Mouse (Mus musculus) neural tube, embryonic 14.5 days (tissue): Measurements from ENCODE around the gene Olfr1065. TPM values are rescaled to one million over a fixed set of nuclear protein-coding genes. Genes with fewer than 3 reads are reported as not detected.
A peak's percentile ranks its signal among the peaks of the same experiment; 100 is the strongest.
"Not testable (repeated sequence)": the region's sequence is repeated elsewhere in the genome, so short reads cannot be mapped to it uniquely, and the experiment has no call there.

Experiments used
- ATAC-seq: fragments of 200-750 bp; cut with Nextera tagmentation; 2 replicates; pipeline ENCODE4 v1.8.0; 2017; ENCODE audit warnings: low read depth, mild to moderate bottlenecking, moderate TSS enrichment, moderate library complexity
- H3K27ac ChIP-seq: fragments of 300-500 bp; sonication (generic); 2 replicates; pipeline ENCODE4 v1.5.1; 2014; ENCODE audit warnings: low read depth, mild to moderate bottlenecking, control low read depth, low read length, moderate library complexity, mixed read lengths
- H3K27me3 ChIP-seq: fragments of 300-500 bp; sonication (generic); 2 replicates; pipeline ENCODE4 v1.6.1; 2014; ENCODE audit warnings: low read length; ENCODE audit not compliant: control insufficient read depth, insufficient read depth
- H3K36me3 ChIP-seq: fragments of 300-500 bp; sonication (generic); 2 replicates; pipeline ENCODE4 v1.6.1; 2014; ENCODE audit warnings: low read length, mixed read lengths; ENCODE audit not compliant: control insufficient read depth, insufficient read depth
- H3K4me1 ChIP-seq: fragments of 300-500 bp; sonication (generic); 2 replicates; pipeline ENCODE4 v1.6.1; 2014; ENCODE audit warnings: low read length; ENCODE audit not compliant: control insufficient read depth, insufficient read depth
- H3K4me2 ChIP-seq: fragments of 300-500 bp; sonication (generic); 2 replicates; pipeline ENCODE4 v1.6.1; 2014; ENCODE audit warnings: mild to moderate bottlenecking, low read depth, low read length, control low read depth
- H3K4me3 ChIP-seq: fragments of 300-500 bp; sonication (generic); 2 replicates; pipeline ENCODE4 v1.5.1; 2014; ENCODE audit warnings: low read depth, low read length, control low read depth, mixed read lengths
- H3K9ac ChIP-seq: fragments of 300-500 bp; sonication (generic); replicated peaks from 2 replicates; pipeline ENCODE4 v1.6.1; 2014; ENCODE audit warnings: low read depth, mild to moderate bottlenecking, control low read depth, low read length, mixed read lengths
- H3K9me3 ChIP-seq: fragments of 300-500 bp; sonication (generic); 2 replicates; pipeline ENCODE4 v1.6.1; 2016; ENCODE audit warnings: low read length; ENCODE audit not compliant: control insufficient read depth
- WGBS: fragments of 180-500 bp; shearing (Covaris S2); extraction: QIAGEN DNeasy Blood & Tissue Kit; methylation state at CpG from one replicate; pipeline ENCODE4 v1.1.7; 2014; 5-methylcytosine and 5-hydroxymethylcytosine counted together
- polyA plus RNA-seq: library from polyadenylated mRNA; unstranded; fragments of >200 nt; fragmentation: Nextera tagmentation; extraction: Ambion mirVana; gene quantifications from 2 replicates; pipeline ENCODE4 v1.2.1, GENCODE M21; 2014

Gene Olfr1065
- not detected in 2 replicates for polyA plus RNA-seq

DNA sequence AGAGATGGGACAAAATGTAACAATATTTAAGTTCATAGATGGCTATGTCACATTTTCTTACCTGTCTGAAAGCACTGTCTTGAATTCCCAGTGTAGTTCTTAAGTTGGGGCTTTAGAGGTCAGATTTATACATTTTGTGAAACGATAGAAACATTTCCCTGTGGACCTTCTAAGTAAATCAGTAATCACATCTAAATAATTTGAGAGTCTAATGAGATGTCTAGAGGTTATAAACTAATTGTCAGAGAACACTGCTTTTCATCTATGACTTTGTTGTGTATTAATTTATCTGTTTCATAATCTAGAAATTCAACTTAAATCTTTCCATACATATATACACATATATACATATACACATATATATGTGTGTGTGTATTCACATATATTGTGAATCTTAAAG lies at the start of gene Olfr1065:
Gene Olfr1065, minus strand, starts transcription at position 101 of the 400 bp plus-strand sequence.
- no CpG with 5 or more reads among the region's 1 CpGs for WGBS
- not testable (repeated sequence) for H3K9ac ChIP-seq, H3K27me3 ChIP-seq, H3K4me1 ChIP-seq, H3K4me3 ChIP-seq, ATAC-seq, H3K4me2 ChIP-seq, H3K9me3 ChIP-seq, H3K27ac ChIP-seq, H3K36me3 ChIP-seq

DNA sequence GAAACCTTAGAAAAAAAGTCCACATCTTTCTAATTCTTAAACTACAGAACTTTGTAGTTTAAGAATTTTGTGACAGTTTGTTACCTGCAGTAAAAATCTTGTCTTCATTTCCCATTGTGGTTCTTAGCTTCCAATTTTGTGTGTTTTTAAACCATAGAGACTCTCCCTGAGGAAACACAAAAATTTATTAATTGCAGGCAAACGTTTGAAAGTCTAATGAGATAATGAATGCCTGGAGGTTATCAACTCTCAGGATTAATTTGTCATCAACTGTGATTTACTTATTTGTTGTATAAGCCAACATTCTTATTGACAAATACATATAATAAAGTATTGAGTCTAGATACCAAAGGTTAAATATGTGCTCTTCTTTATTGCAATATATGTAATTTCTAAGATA lies 36.9 kb upstream of the Olfr1065 start, which contains the start of gene Olfr228:
Gene Olfr228, minus strand, starts transcription at position 101 of the 400 bp plus-strand sequence.
- no peak for ATAC-seq
- H3K4me2 ChIP-seq = no peak within 1 kb of the TSS
- H3K27ac ChIP-seq = no peak within 1 kb of the TSS
- H3K4me1 ChIP-seq = no peaks in the 10 kb centered on the region
- H3K27me3 ChIP-seq = no peaks in the 10 kb centered on the region
- WGBS = 38% methylated on average over 1 of the region's 1 CpGs
- no peak within 1 kb of the TSS for H3K4me3 ChIP-seq
- no peaks in the 10 kb centered on the region for H3K36me3 ChIP-seq
- no peak within 1 kb of the TSS for H3K9ac ChIP-seq
- H3K9me3 ChIP-seq = no peaks in the 10 kb centered on the region

DNA sequence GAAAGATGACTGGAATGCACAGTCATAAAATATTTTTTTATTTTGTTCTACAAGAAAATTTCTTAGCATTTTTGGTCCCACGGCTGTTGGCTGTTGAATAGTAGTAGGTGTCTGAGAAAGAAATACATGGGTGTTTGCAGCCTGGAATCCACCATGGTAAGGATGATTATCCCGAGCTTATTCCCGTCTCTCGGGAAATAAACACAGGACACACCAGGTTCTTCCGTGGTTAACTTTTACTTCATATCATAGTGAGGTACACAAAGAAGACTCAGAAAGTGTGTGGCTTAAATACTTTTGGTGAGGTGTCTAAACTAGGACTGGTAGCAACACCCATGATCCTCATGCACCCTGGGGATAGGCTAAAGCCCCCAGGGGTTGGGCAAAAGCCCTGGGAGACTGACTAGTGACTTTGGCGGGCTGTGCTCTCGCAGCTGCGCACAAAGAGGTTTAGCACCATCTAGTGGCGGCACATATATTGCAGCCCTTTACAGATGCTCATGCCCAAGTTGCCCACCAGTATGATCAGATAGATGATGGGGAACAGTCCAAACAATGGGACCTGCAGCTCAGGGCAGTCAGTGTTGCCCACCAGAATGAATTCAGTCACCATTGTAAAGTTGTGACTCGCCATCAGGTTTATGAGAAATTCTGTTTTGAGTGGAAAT lies 14.2 kb upstream of the Olfr1065 start:
- Histone ChIP-seq H3K9ac (no peak overlapping the region), H3K9me3 (no peaks in the 10 kb centered on the region), H3K27ac (no peak overlapping the region), H3K27me3 (no peaks in the 10 kb centered on the region), H3K36me3 (no peaks in the 10 kb centered on the region), H3K4me2 (no peak overlapping the region), H3K4me3 (no peak overlapping the region), H3K4me1 (no peaks in the 10 kb centered on the region)
- 39% methylated on average over 10 of the region's 10 CpGs for WGBS
- ATAC-seq = peak; percentile 44

DNA sequence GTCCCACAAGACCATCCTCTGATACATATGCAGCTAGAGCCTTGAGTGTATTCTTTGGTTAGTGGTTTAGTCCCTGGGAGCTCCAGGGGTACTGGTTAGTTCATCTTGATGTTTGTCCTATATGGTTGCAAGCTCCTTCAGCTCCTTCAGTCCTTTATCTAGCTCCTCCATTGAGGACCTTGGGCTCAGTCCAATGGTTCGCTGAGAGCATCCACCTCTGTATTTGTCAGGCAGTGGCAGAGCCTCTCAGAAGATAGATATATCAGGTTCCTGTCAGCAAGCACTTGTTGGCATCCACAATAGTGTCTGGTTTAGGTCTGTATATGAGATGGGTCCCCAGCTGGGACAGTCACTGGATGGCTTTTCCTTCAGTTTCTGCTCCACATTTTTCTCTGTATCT lies 10.0 kb upstream of the Olfr1065 start:
- no peaks in the 10 kb centered on the region for H3K9me3 ChIP-seq
- 86% methylated on average over 1 of the region's 1 CpGs for WGBS
- H3K27ac ChIP-seq = no peak overlapping the region
- H3K4me2 ChIP-seq = no peak overlapping the region
- no peaks in the 10 kb centered on the region for H3K4me1 ChIP-seq
- H3K4me3 ChIP-seq = no peak overlapping the region
- ATAC-seq = no peak
- H3K36me3 ChIP-seq = no peaks in the 10 kb centered on the region
- H3K9ac ChIP-seq = no peak overlapping the region
- no peaks in the 10 kb centered on the region for H3K27me3 ChIP-seq

DNA sequence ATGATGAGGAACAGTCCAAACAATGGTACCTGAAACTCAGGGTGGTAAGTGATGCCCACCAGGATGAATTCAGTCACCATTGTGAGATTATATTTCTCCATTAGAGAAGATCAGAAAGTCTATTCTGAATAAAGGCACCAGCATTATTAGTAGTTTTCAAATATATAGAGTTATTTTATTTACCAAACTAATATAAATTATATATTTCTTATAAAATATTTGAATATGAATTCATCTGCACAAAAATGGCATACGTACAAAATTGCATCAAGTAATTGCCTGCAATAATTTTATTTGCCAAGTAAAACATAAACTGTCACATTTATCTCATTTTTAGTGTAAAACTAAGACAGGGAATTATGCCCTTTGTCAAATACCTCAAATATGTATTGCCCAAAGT lies 5.8 kb upstream of the Olfr1065 start, which contains the start of gene Olfr1066:
Gene Olfr1066, minus strand, starts transcription at position 101 of the 400 bp plus-strand sequence.
- ATAC-seq = no peak
- WGBS = 84% methylated on average over 1 of the region's 1 CpGs
- H3K9me3 ChIP-seq = no peaks in the 10 kb centered on the region
- no peaks in the 10 kb centered on the region for H3K4me1 ChIP-seq
- no peak within 1 kb of the TSS for H3K9ac ChIP-seq
- H3K4me2 ChIP-seq = no peak within 1 kb of the TSS
- H3K27me3 ChIP-seq = no peaks in the 10 kb centered on the region
- no peak within 1 kb of the TSS for H3K4me3 ChIP-seq
- no peaks in the 10 kb centered on the region for H3K36me3 ChIP-seq
- H3K27ac ChIP-seq = no peak within 1 kb of the TSS

DNA sequence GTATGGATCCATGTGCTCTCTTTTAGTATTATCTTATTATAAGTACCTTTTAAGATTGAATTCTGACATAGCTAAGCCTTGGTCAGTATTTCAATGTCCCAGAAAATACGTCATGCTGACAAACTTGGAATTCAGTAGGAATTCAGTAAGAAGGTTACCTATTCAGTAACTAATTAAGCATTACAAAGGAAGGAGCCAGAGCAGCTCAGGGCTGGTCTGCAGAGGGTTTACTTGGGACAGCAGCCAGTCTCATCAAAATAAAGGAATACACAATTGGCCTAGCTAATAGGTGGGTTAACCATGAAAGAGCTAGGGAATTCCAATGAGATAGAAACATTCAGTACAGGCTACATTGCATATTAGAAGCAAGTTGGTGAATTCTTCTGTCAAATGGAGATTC lies 8.3 kb downstream of the Olfr1065 start:
- not testable (repeated sequence) for H3K27ac ChIP-seq, H3K36me3 ChIP-seq, H3K27me3 ChIP-seq, H3K9ac ChIP-seq, H3K4me2 ChIP-seq, H3K4me3 ChIP-seq, ATAC-seq, H3K4me1 ChIP-seq, H3K9me3 ChIP-seq
- 61% methylated on average over 1 of the region's 1 CpGs for WGBS

DNA sequence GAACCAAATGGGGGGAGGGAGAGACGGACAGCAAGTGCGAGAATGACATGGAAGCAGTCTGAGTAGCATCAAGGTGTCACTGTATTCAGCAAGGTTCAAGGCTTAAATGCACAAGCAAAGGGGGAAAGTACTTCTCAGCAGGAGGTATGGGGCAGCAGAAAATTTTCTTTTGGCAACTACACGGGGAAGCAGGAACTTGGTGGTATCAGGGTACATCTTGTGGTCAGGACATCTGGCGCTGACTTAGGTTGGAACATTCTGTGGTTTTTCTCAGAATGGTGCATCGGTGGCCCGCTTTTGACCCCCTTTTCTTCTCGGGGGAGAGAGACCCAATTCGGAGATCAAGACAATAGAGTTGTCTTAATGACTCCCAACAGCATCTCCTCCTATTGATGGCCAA lies 21.9 kb downstream of the Olfr1065 start:
- not testable (repeated sequence) for H3K27ac ChIP-seq
- WGBS = 91% methylated on average over 8 of the region's 8 CpGs

DNA sequence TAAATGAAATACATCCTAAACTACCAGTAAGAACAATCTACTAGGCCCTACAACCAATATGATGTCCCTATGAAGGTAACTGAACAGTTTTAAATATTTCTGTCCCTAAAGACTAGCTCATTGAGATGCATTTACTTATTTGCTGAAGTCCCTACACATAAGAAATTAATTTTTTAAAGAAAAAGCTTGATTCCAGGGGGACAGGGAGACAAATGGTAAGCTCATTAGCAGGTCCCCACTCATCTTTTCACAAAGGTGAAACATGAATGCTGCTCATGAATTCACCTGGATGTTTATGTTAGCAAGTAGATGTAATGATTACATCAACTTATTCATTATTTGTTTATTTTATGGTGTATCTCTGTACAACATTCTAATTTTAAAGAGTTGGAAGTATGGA lies 23.7 kb downstream of the Olfr1065 start, which contains the start of gene Olfr1062:
Gene Olfr1062, minus strand, starts transcription at position 101 of the 400 bp plus-strand sequence.
- H3K27me3 ChIP-seq, ATAC-seq, H3K9ac ChIP-seq: not testable (repeated sequence)

More for the DNA sequence above, 21.9 kb downstream of the Olfr1065 start:
- not testable (repeated sequence) for ATAC-seq, H3K4me2 ChIP-seq, H3K4me3 ChIP-seq, H3K4me1 ChIP-seq, H3K27me3 ChIP-seq, H3K9me3 ChIP-seq, H3K36me3 ChIP-seq, H3K9ac ChIP-seq

DNA sequence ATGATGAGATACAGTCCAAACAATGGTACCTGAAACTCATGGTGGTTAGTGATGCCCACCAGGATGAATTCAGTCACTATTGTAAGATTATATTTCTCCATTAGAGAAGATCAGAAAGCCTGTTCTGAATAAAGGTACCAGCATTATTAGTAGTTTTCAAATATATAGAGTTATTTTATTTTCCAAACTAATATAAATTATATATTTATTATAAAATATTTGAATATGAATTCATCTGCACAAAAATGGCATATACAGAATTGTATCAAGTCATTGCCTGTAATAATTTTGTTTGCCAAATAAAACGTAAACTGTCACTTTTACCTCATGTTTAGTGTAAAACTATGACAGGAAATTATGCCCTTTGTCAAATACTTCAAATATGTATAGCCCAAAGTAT lies 36.4 kb downstream of the Olfr1065 start, which contains the start of gene Olfr1061:
Gene Olfr1061, minus strand, starts transcription at position 101 of the 400 bp plus-strand sequence.
- Histone ChIP-seq H3K36me3 (no peaks in the 10 kb centered on the region), H3K27ac (no peak within 1 kb of the TSS), H3K4me1 (no peaks in the 10 kb centered on the region), H3K27me3 (no peaks in the 10 kb centered on the region), H3K9me3 (no peaks in the 10 kb centered on the region), H3K4me3 (no peak within 1 kb of the TSS), H3K4me2 (no peak within 1 kb of the TSS), H3K9ac (no peak within 1 kb of the TSS)
- ATAC-seq = no peak
- WGBS = 85% methylated on average over 1 of the region's 1 CpGs

More for the DNA sequence above, 23.7 kb downstream of the Olfr1065 start, which contains the start of gene Olfr1062:
- H3K4me2 ChIP-seq, H3K4me3 ChIP-seq, H3K36me3 ChIP-seq, H3K4me1 ChIP-seq, H3K27ac ChIP-seq, H3K9me3 ChIP-seq: not testable (repeated sequence)
